Mouse (Mus musculus) adrenal gland, adult 2 months (tissue): ENCODE measurements around the gene Minos1. TPM values are rescaled to one million over a fixed set of nuclear protein-coding genes. Genes with fewer than 3 reads are reported as not detected.

Source experiments
- DNase-seq: peaks from one replicate; pipeline ENCODE4 v3.0.0; 2021
- polyA plus RNA-seq: library from polyadenylated mRNA; depleted of rRNA; stranded (reverse); fragments of >200 nt; gene quantifications from 2 replicates; pipeline ENCODE4 v1.2.3, GENCODE M21; 2012
- total RNA-seq, 2 experiments: library from RNA; stranded (reverse); gene quantifications; 2 replicates each; pipeline ENCODE4 v1.2.3; 2021

The Minos1 gene
- total and polyA plus RNA-seq, 3 experiments: 26.7 to 412 (median 333) TPM

- DNase-seq: no peak
Observed at GRCm38 (mm10) chr4:139144577-139144976, 13.7 kb upstream of the Minos1 start.

GRCm38 (mm10) chr4:139142985-139143384, 12.1 kb upstream of the Minos1 start:
- no peak for DNase-seq

DNA sequence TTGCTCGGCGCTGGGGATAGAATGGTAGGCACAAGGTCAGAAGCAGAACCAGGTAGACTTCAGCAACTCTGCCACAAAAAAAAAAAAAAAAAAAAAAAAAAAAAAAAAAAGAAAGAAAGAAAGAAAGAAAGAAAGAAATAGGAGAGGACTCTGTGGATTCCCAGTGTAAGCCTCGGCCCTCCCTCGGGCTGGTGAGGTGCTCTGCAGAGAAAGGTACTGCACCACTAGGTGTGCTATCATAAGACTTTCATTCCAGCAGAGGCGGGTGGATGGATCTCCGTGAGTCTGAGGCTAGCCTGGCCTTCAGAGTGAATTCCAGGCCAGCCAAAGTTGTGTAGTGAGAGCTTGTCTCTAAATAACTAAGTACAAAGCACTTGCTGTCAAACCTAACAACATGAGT, 10.9 kb upstream of the Minos1 start:
- DNase-seq: no peak

DNA sequence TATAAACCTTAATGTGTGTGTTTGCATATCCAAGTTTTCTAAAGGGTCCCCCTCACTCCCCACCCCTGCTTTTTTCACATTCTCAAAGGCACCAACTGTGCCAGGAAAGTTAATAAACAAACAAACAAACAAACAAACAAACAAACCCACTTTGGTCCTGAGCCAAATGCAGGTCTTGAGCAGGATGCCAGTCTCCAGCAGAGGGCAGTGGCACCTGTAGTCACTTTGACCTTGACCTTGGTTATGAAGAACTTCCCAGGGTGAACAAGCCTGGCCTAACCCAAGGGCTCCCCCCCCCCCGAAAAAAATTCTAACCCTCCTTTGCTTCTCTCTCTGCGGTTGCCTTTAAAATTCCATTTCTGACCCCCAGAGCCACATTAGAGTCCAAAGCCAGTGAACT, 9.4 kb upstream of the Minos1 start:
- DNase-seq: no peak

DNA sequence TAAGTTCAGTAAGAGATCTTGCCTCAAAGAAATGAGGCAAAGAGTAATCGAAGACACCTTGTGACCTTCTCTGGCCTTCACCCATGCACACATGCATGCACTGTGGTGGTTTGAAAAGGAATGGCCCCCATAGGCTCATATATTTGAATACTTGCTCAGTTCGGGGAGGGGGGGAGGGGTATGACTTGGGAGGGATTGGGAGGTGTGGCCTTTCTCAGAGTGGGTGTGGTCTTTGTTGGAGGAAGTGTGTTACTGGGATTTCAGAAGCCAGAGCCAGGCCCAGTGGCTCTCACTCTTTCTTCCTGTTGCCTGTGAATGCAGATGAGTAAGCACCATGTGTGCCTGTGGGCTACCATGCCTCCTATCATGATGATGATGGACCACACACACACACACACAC, 5.1 kb upstream of the Minos1 start:
- no peak for DNase-seq

GRCm38 (mm10) chr4:139133109-139133508, 2.2 kb upstream of the Minos1 start:
- no peak for DNase-seq

- DNase-seq: no peak
Observed at GRCm38 (mm10) chr4:139131858-139132672, 1.2 kb upstream of the Minos1 start.

GRCm38 (mm10) chr4:139129806-139130700, 860 bp downstream of the Minos1 start:
- no peak for DNase-seq

GRCm38 (mm10) chr4:139126475-139126874, 4.4 kb downstream of the Minos1 start:
- no peak for DNase-seq

- DNase-seq: no peak
Observed at GRCm38 (mm10) chr4:139124940-139125339, 6.0 kb downstream of the Minos1 start.

DNA sequence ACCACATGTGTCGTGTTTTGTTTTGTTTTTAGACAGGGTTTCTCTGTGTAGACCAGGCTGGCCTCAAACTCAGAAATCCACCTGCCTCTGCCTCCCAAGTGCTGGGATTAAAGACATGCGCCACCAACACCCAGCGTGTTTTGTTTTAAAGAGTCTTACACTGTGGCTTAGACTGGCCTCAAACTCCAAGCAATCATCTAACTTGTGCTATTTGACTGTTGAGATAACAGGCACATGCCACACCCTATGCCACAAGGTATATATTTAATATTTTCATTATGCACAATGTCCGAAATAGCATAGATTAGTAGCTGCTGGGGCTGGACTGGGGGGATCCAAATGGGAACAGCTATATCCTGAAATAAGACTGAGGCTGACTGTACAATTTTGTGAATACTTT, 8.4 kb downstream of the Minos1 start:
- DNase-seq: no peak

DNA sequence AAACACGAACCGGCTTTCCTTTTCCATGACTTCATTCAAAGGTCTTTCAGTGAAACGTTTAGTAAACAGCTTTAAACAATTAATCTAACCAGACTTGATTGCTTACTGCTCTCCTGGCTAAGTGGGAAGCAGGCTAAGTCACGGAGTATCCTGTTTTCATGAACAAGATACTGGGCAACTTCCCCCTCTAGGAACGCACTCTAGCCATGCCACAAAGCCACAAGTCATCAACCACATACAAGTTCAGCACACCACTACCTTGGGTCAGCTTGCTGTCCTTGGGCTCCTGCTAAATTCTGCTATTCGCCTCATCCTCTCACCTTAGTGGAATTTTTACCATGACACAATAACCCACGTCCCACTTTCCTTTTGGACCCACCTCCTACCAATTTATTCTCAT, 9.9 kb downstream of the Minos1 start:
- DNase-seq: no peak

DNA sequence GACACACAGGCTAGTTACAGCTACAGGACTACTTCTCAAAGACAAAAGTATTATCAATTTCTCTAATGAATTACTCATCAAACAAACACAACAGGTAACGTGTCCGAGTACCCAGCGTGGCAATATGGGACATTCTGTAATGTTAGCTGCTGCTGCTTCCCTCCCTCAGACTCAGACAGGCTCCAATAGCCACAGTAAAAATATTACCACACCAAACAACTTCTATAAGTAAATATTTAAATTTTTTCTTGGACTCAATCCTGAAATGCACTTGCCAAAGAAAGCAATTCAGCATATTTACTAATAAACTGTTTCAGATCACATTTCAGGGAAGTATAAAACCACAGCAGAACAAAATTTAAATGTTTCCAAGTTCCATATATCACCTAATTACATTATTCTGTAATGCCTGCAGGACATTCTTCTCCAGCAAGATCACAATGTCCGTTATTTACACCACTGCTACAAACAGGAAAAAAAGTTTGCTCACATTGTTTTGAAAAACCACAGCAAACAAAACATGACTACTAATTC, 10.6 kb downstream of the Minos1 start:
- no peak for DNase-seq

GRCm38 (mm10) chr4:139116356-139117063, 14.4 kb downstream of the Minos1 start:
- no peak for DNase-seq

GRCm38 (mm10) chr4:139115721-139116120, 15.2 kb downstream of the Minos1 start:
- DNase-seq: no peak

DNA sequence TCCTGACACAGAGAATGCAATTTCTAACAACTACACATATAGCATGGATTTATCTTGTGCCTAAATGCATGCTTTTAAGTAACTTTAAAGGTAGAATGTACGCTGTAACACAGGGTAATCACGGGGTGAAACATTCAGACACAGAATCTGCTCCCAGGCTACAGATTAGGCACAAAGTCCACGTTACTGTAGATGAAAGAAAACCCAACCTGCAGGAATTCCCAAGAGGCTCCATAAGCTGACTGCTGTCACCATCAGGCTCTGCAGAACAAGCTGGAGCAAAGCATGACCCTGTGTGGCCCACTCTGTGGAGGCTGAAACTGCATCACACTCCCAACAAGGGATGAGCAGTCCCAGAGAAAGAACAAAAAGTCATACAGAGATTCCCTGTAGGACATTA, 18.4 kb downstream of the Minos1 start:
- no peak for DNase-seq

GRCm38 (mm10) chr4:139111421-139111820, 19.5 kb downstream of the Minos1 start:
- DNase-seq: no peak

DNA sequence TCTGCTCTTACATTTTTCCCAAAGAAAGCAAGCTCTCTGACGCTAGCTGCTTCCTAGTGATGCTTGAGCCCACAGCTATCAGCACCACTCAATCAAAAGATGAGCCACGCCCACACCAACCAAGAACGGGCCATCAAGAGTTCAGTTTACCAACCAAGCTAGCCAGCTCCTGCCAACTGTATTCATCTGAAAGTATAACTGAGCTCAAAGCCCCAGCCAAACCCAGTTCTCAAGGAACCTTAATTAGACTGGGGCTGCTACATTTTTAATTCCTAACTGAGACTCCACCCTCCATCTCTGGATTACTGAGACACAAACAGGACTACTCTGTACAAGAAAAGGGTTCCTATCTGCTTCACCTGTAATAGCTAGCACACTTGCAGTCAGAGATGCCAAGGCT, 20.1 kb downstream of the Minos1 start:
- no peak for DNase-seq

- DNase-seq: no peak
Observed at GRCm38 (mm10) chr4:139105453-139105852, 25.5 kb downstream of the Minos1 start.

- DNase-seq: no peak
Observed at GRCm38 (mm10) chr4:139101546-139101945, 29.4 kb downstream of the Minos1 start.

- DNase-seq: no peak
Observed at GRCm38 (mm10) chr4:139100326-139100725, 30.6 kb downstream of the Minos1 start.

DNA sequence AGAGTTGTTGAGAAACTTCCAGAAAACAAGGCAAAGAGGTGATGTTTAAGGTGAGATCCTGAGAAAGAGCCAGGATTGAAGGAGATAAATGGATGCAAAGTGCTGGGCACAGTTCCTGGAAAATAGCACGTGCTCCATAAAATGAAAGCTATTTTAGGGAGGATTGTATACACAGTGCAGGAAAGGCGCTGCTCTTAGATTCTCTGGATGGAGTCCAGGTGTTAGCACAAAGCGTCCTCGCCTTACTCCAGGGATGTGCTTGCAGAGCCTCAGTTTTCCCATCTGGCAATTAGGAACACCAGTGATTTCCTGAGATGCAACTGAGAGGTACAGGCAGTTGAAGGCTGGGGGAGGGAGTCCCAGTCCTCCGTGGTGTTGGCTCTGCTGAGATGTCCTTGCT, 34.7 kb downstream of the Minos1 start:
- DNase-seq: no peak
